Mouse (Mus musculus) adrenal gland (tissue): ENCODE results near the gene Gm15114.
"Not testable (repeated sequence)": the region's sequence is repeated elsewhere in the genome, so short reads cannot be mapped to it uniquely, and the experiment has no call there.

Experiments
- intact Hi-C: fragments of 180-260 bp; cut with DNase I; formaldehyde crosslinking; loops from one replicate; pipeline ENCODE4 v1.15.1; 2025
- long read RNA-seq, 2 experiments: library from polyadenylated mRNA; unstranded; transcript quantifications; one replicate each; pipeline ENCODE4 v2.0.0; 2020; ENCODE audit warnings: borderline replicate concordance in 1 of 2; ENCODE audit not compliant: insufficient replicate concordance in 1 of 2

Gene Gm15114
- long read RNA-seq, experiment 1: 0 reads
- long read RNA-seq, experiment 2: 0 reads

DNA sequence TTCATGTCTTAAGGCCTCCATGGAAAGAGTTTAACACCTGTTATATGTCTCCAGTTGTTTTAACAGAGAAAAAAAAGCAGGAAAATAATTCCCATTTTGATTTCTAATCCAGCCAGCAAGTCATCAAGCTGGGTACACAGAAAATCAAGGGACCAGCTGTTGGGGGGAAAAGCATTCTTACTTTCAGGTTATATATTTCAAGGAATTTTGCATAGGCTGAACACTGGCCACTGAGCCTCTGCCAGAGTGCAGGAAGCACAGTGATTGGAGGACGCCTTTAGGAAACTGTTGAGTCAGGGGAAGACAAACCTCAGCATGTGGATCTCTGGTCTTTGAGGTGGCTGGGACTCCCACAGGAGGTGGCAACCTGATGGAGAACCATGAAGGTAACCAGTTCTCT lies at the start of gene Gm15114:
Gene Gm15114, plus strand, starts transcription at position 301 of the 400 bp plus-strand sequence.
- intact Hi-C loops: not testable (repeated sequence)
